In genomic region chrX:169977856-169978435, GRCm38 (mm10) we compare ENCODE assay signal across 8 mouse cellular contexts. TPM values are rescaled to one million over a fixed set of nuclear protein-coding genes. Genes with fewer than 3 reads are reported as not detected.
DNase-seq lines count a peak whose midpoint lies in the region; ATAC-seq and TF ChIP-seq lines count a peak whose summit lies in the region.
"Not testable (repeated sequence)": the region's sequence is repeated elsewhere in the genome, so short reads cannot be mapped to it uniquely, and the experiment has no call there.

No protein-coding gene starts in this region.

- H3K27ac ChIP-seq in ES-Bruce4 (ENCODE audit: insufficient read depth, low read length): peak overlapping the region; percentile 1
- H3K27ac ChIP-seq in brown adipose tissue, adult 24 weeks (replicated peaks; ENCODE audit: low read depth, low read length): peak overlapping the region; percentile 40
- not testable (repeated sequence) for H3K27ac ChIP-seq in midbrain, postnatal 0 days (ENCODE audit: low read depth, low read length)

- WGBS in midbrain, postnatal 0 days: 88% methylated on average over 7 of the region's 7 CpGs

- not testable (repeated sequence) for H3K4me1 ChIP-seq in ES-Bruce4 (ENCODE audit: control insufficient read depth, insufficient read depth, low read length); brown adipose tissue, adult 24 weeks (ENCODE audit: control insufficient read depth, insufficient read depth, insufficient read length, low read length); midbrain, postnatal 0 days (ENCODE audit: insufficient read depth, low read length)

- H3K4me3 ChIP-seq in ES-Bruce4 (ENCODE audit: low read depth, low read length); midbrain, postnatal 0 days (ENCODE audit: low read depth, low read length): not testable (repeated sequence)
- peak overlapping the region; percentile 34 for H3K4me3 ChIP-seq in brown adipose tissue, adult 24 weeks (ENCODE audit: insufficient read depth, low read depth, low read length)

- TF ChIP-seq EP300 in ES-Bruce4 (IDR thresholded peaks at IDR 0.05; ENCODE audit: insufficient read depth, low read depth, low read length): not testable (repeated sequence)

- H3K4me2 ChIP-seq in midbrain, postnatal 0 days (ENCODE audit: low read depth, low read length, poor library complexity, severe bottlenecking): not testable (repeated sequence)

- not testable (repeated sequence) for H3K27me3 ChIP-seq in ES-Bruce4 (ENCODE audit: control insufficient read depth, insufficient read depth, low read length, poor library complexity, severe bottlenecking)
- peaks cover 11% of the 10 kb centered on the region for H3K27me3 ChIP-seq in midbrain, postnatal 0 days (ENCODE audit: insufficient read depth, low read length)

- H3K36me3 ChIP-seq in ES-Bruce4 (ENCODE audit: control insufficient read depth, insufficient read depth, low read length, poor library complexity, severe bottlenecking): peaks cover 96% of the 10 kb centered on the region
- H3K36me3 ChIP-seq in midbrain, postnatal 0 days (ENCODE audit: insufficient read depth, low read length): not testable (repeated sequence)

- TF ChIP-seq CTCF in ES-Bruce4 (IDR thresholded peaks at IDR 0.05; ENCODE audit: low read depth, low read length); midbrain, postnatal 0 days (IDR thresholded peaks at IDR 0.05): not testable (repeated sequence)

- peak; percentile 7 for DNase-seq in embryo, embryonic 10 days (ENCODE audit: low spot score)
- peak; percentile 77 for DNase-seq in gonadal fat pad, adult 2 months (ENCODE audit: low read depth)
- DNase-seq in hindlimb bud, embryonic 11.5 days (ENCODE audit: extremely low spot score, low read depth, low spot score): peak; percentile 14
- peak; percentile 47 for DNase-seq in left cerebral cortex, adult 11 months (ENCODE audit: low spot score)
- DNase-seq in midbrain, postnatal 0 days (ENCODE audit: low spot score): peak; percentile 3
- peak; percentile 15 for DNase-seq in thymus, postnatal 0 days (ENCODE audit: low spot score)

- not testable (repeated sequence) for H3K9ac ChIP-seq in ES-Bruce4 (ENCODE audit: low read depth, poor library complexity, severe bottlenecking); midbrain, postnatal 0 days (replicated peaks; ENCODE audit: low read length, poor library complexity, severe bottlenecking)

- not testable (repeated sequence) for ATAC-seq in midbrain, postnatal 0 days (ENCODE audit: low FRiP score)

- TF ChIP-seq POLR2A in ES-Bruce4 (IDR thresholded peaks at IDR 0.05; ENCODE audit: insufficient read depth, low read length): not testable (repeated sequence)

- peaks cover 64% of the 10 kb centered on the region for H3K9me3 ChIP-seq in ES-Bruce4 (replicated peaks; ENCODE audit: control insufficient read depth, insufficient read depth, low read length, poor library complexity, severe bottlenecking)
- H3K9me3 ChIP-seq in midbrain, postnatal 0 days (ENCODE audit: low read length): not testable (repeated sequence)

RNA-seq across cellular contexts. Expression of gene Gm21887, which starts 31.5 kb away (rescaled TPM):
- 1,061 and 1,174 TPM in 2 replicates for polyA plus RNA-seq in ES-Bruce4 (2011; ENCODE audit: insufficient read depth, insufficient read length, low read depth, missing spikeins)
- polyA plus RNA-seq in brown adipose tissue, adult 24 weeks (2012; ENCODE audit: insufficient read depth, insufficient read length, missing spikeins): 19.2 and 24.7 TPM in 2 replicates
- 106 and 190 TPM in 2 replicates for polyA plus RNA-seq in gonadal fat pad, adult 2 months (2012; rRNA removed)
- total RNA-seq in midbrain, postnatal 0 days (2014; rRNA removed): 34.6 and 51.3 TPM in 2 replicates
- polyA plus RNA-seq in midbrain, postnatal 0 days (2015; fragmentation: Nextera tagmentation; extraction: Ambion mirVana): 193 and 201 TPM in 2 replicates
- polyA plus RNA-seq in thymus, postnatal 0 days (2015; fragmentation: Nextera tagmentation; extraction: Ambion mirVana): 166 and 243 TPM in 2 replicates

Comparison
In these comparisons a context has a peak if more than half of its experiments do, and no peak if none do; other contexts are left out.
1. DNase-seq: peak in every context shown above with its lines; median percentile 77 in gonadal fat pad, adult 2 months; 47 in left cerebral cortex, adult 11 months; 15 in thymus, postnatal 0 days; 14 in hindlimb bud, embryonic 11.5 days; 7 in embryo, embryonic 10 days; 3 in midbrain, postnatal 0 days.